Mouse (Mus musculus): ENCODE measurements around the gene Zfp616. TPM values are rescaled to one million over a fixed set of nuclear protein-coding genes. Genes with fewer than 3 reads are reported as not detected.

Gene Zfp616
- total and polyA plus RNA-seq, 3 experiments = 0.05 TPM; not detected in 2

- H3K36me3 ChIP-seq (replicated peaks) = no peaks in the 10 kb centered on the region
- ATAC-seq (ENCODE audit: extremely low read depth, insufficient number of reproducible peaks, low FRiP score, poor library complexity, severe bottlenecking) (no peak), DNase-seq (ENCODE audit: low spot score) (no peak)
- no peaks in the 10 kb centered on the region for H3K9me3 ChIP-seq (replicated peaks)
- no peak for TF ChIP-seq TAL1 (conservative IDR thresholded peaks at IDR 0.05; ENCODE audit: low read depth, low read length)
- TF ChIP-seq GATA1 (IDR thresholded peaks at IDR 0.05; ENCODE audit: borderline replicate concordance, low read length) = no peak
- no peak for TF ChIP-seq POLR2AphosphoS5 (IDR thresholded peaks at IDR 0.05; ENCODE audit: insufficient replicate concordance, low read depth, low read length)
- TF ChIP-seq GATA2 (IDR thresholded peaks at IDR 0.05; ENCODE audit: borderline replicate concordance, low read depth, low read length) = no peak
- TF ChIP-seq CTCF (IDR thresholded peaks at IDR 0.05; ENCODE audit: low read depth, low read length) = no peak
- no peak within 1 kb of the TSS for H3K4me3 ChIP-seq (ENCODE audit: low read depth, low read length)
- H3K27me3 ChIP-seq (ENCODE audit: insufficient read depth, low read length) = no peaks in the 10 kb centered on the region
- no peaks in the 10 kb centered on the region for H3K4me1 ChIP-seq (ENCODE audit: insufficient read depth, low read depth, low read length)
Observed at GRCm38 (mm10) chr11:74113412-74113811, 43.7 kb downstream of the Zfp616 start, which contains the start of gene Olfr401. Gene Olfr401, plus strand, starts transcription at chr11:74113712.

Other genes starting within 250 kb of the Zfp616 start
- not detected in 2 replicates for gene Olfr393, start 218.5 kb upstream of the Zfp616 start, total RNA-seq (2014; fragmentation: Nextera tagmentation)
- 0.22 TPM in 1 of 2 replicates, not detected in the other for gene Olfr393, start 218.5 kb upstream of the Zfp616 start, total RNA-seq (2017)
- gene Olfr393, start 218.5 kb upstream of the Zfp616 start, polyA plus RNA-seq (2012) = not detected in 2 replicates
- gene Olfr394, start 179.2 kb upstream of the Zfp616 start, total RNA-seq (2014; fragmentation: Nextera tagmentation) = not detected in 2 replicates
- under 0.01 and 0.05 TPM in 2 replicates for gene Olfr394, start 179.2 kb upstream of the Zfp616 start, total RNA-seq (2017)
- gene Olfr394, start 179.2 kb upstream of the Zfp616 start, polyA plus RNA-seq (2012) = not detected in 2 replicates
- not detected in 2 replicates for gene Olfr395, start 160.7 kb upstream of the Zfp616 start, total RNA-seq (2014; fragmentation: Nextera tagmentation)
- under 0.01 and 0.27 TPM in 2 replicates for gene Olfr395, start 160.7 kb upstream of the Zfp616 start, total RNA-seq (2017)
- gene Olfr395, start 160.7 kb upstream of the Zfp616 start, polyA plus RNA-seq (2012) = not detected in 2 replicates
- gene Olfr23, start 133.3 kb upstream of the Zfp616 start, total RNA-seq (2014; fragmentation: Nextera tagmentation) = not detected in 2 replicates
- 0.35 TPM in 1 of 2 replicates, not detected in the other for gene Olfr23, start 133.3 kb upstream of the Zfp616 start, total RNA-seq (2017)
- gene Olfr23, start 133.3 kb upstream of the Zfp616 start, polyA plus RNA-seq (2012) = not detected in 2 replicates
- gene Olfr397, start 109.1 kb upstream of the Zfp616 start, total RNA-seq (2014; fragmentation: Nextera tagmentation) = not detected in 2 replicates
- 0.05 and 0.12 TPM in 2 replicates for gene Olfr397, start 109.1 kb upstream of the Zfp616 start, total RNA-seq (2017)
- not detected in 2 replicates for gene Olfr397, start 109.1 kb upstream of the Zfp616 start, polyA plus RNA-seq (2012)
- gene Olfr398, start 79.5 kb upstream of the Zfp616 start, total RNA-seq (2014; fragmentation: Nextera tagmentation) = not detected in 2 replicates
- gene Olfr398, start 79.5 kb upstream of the Zfp616 start, total RNA-seq (2017) = under 0.01 and 0.22 TPM in 2 replicates
- gene Olfr398, start 79.5 kb upstream of the Zfp616 start, polyA plus RNA-seq (2012) = not detected in 2 replicates
- not detected in 2 replicates for gene Olfr139, start 13.4 kb upstream of the Zfp616 start, total RNA-seq (2014; fragmentation: Nextera tagmentation)
- gene Olfr139, start 13.4 kb upstream of the Zfp616 start, total RNA-seq (2017) = 0.16 and 0.23 TPM in 2 replicates
- not detected in 2 replicates for gene Olfr139, start 13.4 kb upstream of the Zfp616 start, polyA plus RNA-seq (2012)
- not detected in 2 replicates for gene Olfr399, start 13.3 kb upstream of the Zfp616 start, total RNA-seq (2014; fragmentation: Nextera tagmentation)
- 0.05 TPM in 1 of 2 replicates, not detected in the other for gene Olfr399, start 13.3 kb upstream of the Zfp616 start, total RNA-seq (2017)
- not detected in 2 replicates for gene Olfr399, start 13.3 kb upstream of the Zfp616 start, polyA plus RNA-seq (2012)
- gene Olfr401, start 43.8 kb downstream of the Zfp616 start, total RNA-seq (2014; fragmentation: Nextera tagmentation) = not detected in 2 replicates
- gene Olfr401, start 43.8 kb downstream of the Zfp616 start, total RNA-seq (2017) = 0.06 TPM in 1 of 2 replicates, not detected in the other
- not detected in 2 replicates for gene Olfr401, start 43.8 kb downstream of the Zfp616 start, polyA plus RNA-seq (2012)
- not detected in 2 replicates for gene Olfr402, start 83.6 kb downstream of the Zfp616 start, total RNA-seq (2014; fragmentation: Nextera tagmentation)
- gene Olfr402, start 83.6 kb downstream of the Zfp616 start, total RNA-seq (2017) = 0.11 TPM in 1 of 2 replicates, not detected in the other
- not detected in 2 replicates for gene Olfr402, start 83.6 kb downstream of the Zfp616 start, polyA plus RNA-seq (2012)
- gene Olfr403, start 116.3 kb downstream of the Zfp616 start, total RNA-seq (2014; fragmentation: Nextera tagmentation) = not detected in 2 replicates
- gene Olfr403, start 116.3 kb downstream of the Zfp616 start, total RNA-seq (2017) = 0.23 and 0.55 TPM in 2 replicates
- gene Olfr403, start 116.3 kb downstream of the Zfp616 start, polyA plus RNA-seq (2012) = not detected in 2 replicates
- not detected in 2 replicates for gene Olfr43, start 141.4 kb downstream of the Zfp616 start, total RNA-seq (2014; fragmentation: Nextera tagmentation)
- 0.05 TPM in 1 of 2 replicates, not detected in the other for gene Olfr43, start 141.4 kb downstream of the Zfp616 start, total RNA-seq (2017)
- gene Olfr43, start 141.4 kb downstream of the Zfp616 start, polyA plus RNA-seq (2012) = not detected in 2 replicates
- not detected in 2 replicates for gene Olfr406, start 189.9 kb downstream of the Zfp616 start, total RNA-seq (2014; fragmentation: Nextera tagmentation)
- gene Olfr406, start 189.9 kb downstream of the Zfp616 start, total RNA-seq (2017) = not detected in 2 replicates
- gene Olfr406, start 189.9 kb downstream of the Zfp616 start, polyA plus RNA-seq (2012) = not detected in 2 replicates
- gene Olfr59, start 213.8 kb downstream of the Zfp616 start, total RNA-seq (2014; fragmentation: Nextera tagmentation) = not detected in 2 replicates
- gene Olfr59, start 213.8 kb downstream of the Zfp616 start, total RNA-seq (2017) = 0.11 TPM in 1 of 2 replicates, not detected in the other
- gene Olfr59, start 213.8 kb downstream of the Zfp616 start, polyA plus RNA-seq (2012) = not detected in 2 replicates